Mouse (Mus musculus) right cerebral cortex, postnatal 4 days (tissue): Measurements from ENCODE around the gene Mrgprb5.
"Not testable (repeated sequence)": the region's sequence is repeated elsewhere in the genome, so short reads cannot be mapped to it uniquely, and the experiment has no call there.

ENCODE experiments used
- DNase-seq: peaks from one replicate; pipeline ENCODE4 v3.0.0-alpha.2; 2022

The Mrgprb5 gene

DNA sequence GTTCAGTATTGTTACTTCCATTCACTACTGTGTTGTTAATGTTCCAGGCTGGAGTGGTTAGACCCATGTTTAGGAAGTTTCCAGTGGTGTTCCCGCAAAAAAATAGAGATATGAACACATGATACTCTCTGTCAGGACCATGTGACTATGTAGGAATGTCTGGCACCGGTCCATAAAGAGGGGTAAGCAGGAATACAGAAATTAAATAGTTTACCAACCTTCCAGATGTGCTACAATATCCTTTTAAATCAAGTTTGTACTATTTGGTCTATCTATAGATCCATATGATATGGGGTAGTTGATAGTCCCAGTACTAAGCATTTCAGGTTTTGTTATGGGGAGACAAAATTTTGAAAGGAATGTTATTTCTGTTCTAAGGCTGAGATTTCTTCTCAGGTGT lies at the start of gene Mrgprb5:
Mrgprb5 (minus strand) TSS at position 101 of the 400 bp plus-strand sequence.
- DNase-seq = no peak

DNA sequence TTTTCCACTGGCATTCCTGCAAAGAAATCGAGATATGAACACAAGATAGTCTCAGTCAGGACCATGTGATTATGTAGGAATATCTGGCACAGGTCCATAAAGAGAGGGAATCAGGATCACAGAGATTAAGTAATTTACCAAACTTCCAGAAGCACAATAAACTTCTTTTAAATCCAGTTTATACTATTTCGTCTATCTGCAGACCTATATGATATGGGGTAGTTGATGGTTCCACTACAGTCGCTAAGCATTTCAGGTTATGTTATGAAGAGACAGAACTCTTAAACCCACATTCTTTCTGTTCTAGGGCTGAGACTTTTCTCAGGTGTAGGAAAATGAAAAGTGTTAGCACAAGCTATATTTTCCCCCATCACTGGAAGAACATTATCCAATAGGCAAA lies 30.4 kb upstream of the Mrgprb5 start, which contains the start of gene Mrgprb4:
Mrgprb4 (minus strand) TSS at position 101 of the 400 bp plus-strand sequence.
- no peak for DNase-seq

DNA sequence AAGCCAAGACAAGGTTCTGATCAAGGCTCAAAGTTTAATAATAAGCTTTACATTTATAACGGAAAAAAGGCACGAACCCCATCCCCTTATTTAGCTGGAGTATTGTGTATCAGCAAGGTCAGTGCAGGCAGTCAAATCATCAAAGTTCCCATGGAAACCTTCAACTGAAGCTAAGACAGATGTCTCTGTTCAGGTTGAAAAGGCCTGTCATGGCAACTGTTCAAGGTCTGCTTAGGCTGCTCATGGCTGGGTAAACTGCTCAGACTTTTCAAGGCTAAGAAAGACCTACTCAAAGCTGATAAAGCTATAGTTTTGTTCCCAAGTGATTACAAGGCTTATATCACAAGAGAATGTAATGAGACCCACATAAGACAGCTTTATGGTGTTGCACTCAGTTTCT lies 1.3 kb downstream of the Mrgprb5 start:
- no peak for DNase-seq

DNA sequence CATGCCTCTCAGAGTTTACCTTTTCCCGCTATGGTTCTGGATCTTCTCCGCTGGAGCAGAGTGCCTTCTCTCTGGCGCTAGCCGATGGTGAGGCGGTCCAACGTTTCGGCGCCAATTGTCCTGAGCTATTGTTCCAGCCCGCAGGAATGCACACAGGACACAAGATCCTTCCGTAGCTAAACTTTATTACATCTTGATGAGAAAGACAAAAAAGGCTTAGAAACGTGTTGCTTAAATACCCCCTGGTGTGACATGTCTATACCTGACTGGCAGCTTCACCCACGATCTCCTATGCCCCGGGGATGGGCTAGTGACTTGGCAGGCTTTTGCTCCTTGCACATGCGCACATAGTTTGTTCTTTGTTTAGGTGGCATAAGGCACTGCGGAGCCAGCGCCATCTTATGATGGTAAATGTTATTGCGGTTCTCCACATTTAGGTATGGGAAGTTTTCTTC lies 30.5 kb downstream of the Mrgprb5 start:
- peak; percentile 3 for DNase-seq

DNA sequence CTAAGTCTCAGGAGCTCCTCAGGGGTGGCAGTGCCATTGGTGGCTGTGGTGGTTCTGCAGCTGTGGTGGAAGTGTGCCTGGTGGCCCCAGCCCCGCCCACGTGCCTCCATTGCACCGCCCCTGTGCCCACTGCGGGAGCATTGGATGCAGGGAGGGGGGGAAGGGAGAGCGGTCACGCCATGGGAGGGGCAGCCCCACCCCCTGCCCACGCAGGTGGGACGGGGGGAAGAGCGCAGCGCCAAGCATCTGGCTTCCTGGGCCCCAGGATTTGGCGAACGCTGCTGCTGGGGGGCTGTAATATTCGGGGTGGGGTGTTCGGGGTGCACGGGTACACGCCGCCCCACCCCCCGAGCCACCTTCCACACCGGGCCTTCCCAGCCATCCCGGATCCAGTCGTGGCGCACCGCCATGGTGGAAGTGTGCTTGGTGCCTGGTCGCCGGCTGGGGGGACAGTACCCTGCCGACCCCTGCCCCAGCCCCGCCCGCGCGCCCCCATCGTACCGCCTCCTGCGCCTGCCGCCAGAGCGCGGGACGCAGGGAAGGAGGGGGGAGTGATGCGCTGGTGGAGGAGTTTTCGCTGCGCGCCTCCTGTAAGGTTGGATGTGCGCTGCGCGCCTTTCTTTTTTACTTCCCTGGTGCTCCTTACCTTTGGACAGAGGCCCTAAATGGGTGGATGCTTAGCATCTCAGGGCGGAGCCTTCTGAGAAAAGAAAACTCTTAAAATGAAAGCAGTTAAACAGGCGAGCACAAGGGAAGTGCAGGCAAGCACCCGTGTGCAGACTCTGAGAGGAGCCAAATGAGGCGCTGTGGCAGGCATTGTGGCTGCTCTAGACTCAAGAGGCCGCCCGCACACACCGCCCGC lies 31.4 kb downstream of the Mrgprb5 start:
- peak; percentile 42 for DNase-seq

DNA sequence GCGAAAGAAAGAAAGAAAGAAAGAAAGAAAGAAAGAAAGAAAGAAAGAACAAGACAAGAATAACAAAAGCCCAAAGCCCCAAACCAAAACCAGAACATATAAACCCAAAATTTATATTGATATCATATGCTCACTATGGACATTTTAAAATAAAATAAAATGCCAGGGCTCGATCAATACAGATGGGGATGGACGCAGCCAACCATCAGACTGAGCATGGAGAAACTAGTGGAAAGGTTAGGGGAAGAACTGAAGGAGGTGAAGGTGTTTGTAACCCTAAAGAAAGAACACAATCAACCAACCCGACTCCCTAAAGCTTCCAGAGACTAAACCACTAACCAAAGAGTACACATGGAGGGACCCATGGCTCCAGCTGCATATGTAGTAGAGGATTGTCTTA lies 36.1 kb downstream of the Mrgprb5 start:
- no peak for DNase-seq

DNA sequence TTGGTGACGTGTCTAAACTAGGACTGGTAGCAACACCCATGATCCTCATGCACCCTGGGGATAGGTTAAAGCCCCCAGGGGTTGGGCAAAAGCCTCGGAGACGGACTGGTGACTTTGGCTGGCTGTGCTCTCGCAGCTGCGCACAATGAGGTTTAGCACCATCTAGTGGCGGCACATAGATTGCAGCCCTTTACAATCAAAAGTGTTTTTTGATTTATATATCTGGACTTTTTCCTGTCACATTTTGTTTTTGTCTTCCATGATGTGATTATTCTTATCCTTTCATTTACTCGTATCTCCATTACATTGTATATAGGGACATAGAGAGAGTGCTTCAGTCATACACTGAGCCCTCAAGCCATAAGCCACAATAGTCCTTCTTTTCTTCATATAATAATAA lies 36.6 kb downstream of the Mrgprb5 start:
- DNase-seq = peak; percentile 3

DNA sequence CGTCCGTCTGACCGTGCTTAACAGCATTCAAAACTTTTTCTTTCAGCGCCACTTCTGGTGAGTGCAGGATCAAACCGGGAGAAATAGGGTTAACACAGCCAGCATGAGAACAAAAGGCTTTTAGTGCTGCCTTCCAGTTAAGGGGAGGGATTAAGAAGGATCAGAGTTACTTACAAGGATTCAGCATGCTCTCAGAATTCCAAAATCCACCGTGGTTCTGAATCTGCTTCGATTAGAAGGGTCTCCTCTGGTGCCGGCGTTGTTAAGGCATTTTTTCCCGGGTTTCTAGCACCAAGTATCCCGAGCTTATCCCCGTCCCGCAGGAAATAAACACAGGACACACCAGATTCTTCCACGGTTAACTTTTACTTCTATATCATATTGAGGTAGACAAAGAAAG lies 37.0 kb downstream of the Mrgprb5 start:
- DNase-seq = not testable (repeated sequence)

DNA sequence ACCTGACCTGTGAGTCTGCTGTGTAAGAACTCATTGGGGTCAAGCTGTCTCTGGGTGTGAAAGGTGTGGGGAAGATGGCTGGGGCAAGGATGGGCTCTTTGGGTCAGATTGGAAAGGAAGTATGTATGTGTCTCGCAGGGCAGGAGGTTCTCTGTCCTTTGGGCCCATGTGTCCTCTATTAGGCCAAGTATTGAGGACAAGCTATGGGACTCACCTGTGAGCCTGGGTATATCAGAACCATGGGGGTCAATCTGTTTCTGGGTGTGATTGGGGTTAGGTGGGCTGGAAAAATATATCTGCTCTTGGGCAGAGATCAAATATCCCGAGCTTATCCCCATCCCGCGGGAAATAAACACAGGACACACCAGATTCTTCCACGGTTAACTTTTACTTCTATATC lies 45.0 kb downstream of the Mrgprb5 start:
- DNase-seq = no peak
